Mouse (Mus musculus): ENCODE data around the gene Copz2. TPM values are rescaled to one million over a fixed set of nuclear protein-coding genes. Genes with fewer than 3 reads are reported as not detected.
A peak's percentile ranks its signal among the peaks of the same experiment; 100 is the strongest.
"Not testable (repeated sequence)": the region's sequence is repeated elsewhere in the genome, so short reads cannot be mapped to it uniquely, and the experiment has no call there.

Gene Copz2
- total RNA-seq, 1 experiment from 2014 or later: not detected

DNA sequence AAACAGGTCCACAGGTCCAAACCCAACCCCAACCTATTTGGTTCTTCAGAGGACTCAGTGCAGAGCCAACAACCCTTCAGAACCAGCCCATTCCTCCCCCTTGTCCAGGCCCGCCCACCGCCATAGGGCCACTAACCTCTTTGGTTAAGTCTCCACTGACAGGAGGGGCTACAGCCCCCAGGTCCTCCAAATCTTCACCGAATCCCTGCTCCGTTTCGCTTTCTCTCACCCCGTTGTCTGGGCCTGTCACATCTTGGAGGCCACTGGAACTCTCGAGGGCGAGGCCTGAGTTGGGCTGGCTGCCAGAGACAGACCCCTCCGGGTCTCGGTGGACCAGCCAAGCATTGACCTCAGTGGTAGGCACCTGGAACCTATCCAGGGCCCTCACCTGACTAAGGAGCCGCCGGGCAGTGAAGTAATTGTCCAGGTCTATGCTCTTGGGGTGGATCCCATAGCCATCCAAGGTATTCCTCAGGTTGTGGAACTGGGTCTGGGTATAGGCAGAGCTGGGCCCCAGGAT is 22.5 kb upstream of the Copz2 start:
- ATAC-seq (ENCODE audit: extremely low read depth, insufficient number of reproducible peaks, low FRiP score, poor library complexity, severe bottlenecking): no peak

- ATAC-seq (ENCODE audit: extremely low read depth, insufficient number of reproducible peaks, low FRiP score, poor library complexity, severe bottlenecking): no peak
Observed at GRCm38 (mm10) chr11:96827917-96828316, 21.8 kb upstream of the Copz2 start.

DNA sequence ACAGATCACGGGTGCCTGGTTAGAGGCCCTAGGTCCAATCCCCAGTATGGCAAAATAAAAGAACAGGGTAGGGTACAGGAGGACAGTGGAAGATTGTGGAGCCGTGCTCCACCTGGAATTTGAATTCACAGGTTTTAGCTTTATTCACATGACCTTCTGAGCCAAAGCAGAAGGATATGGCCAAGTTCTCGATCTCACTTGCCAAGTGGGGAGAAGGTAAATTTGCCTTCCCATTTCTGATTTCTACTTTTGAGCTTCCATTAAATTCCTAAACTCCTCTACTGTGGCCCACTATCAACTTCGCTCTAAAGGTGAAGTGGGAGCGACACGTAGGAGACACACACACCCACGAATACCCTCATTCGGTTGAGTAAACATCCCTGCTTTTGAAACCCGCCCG is 20.8 kb upstream of the Copz2 start:
- ATAC-seq (ENCODE audit: extremely low read depth, insufficient number of reproducible peaks, low FRiP score, poor library complexity, severe bottlenecking): no peak

GRCm38 (mm10) chr11:96829403-96829812 is 20.3 kb upstream of the Copz2 start:
- peak; percentile 28; the same call in 1 of the 2 replicates for ATAC-seq (ENCODE audit: extremely low read depth, insufficient number of reproducible peaks, low FRiP score, poor library complexity, severe bottlenecking)

- ATAC-seq (ENCODE audit: extremely low read depth, insufficient number of reproducible peaks, low FRiP score, poor library complexity, severe bottlenecking): peak; percentile 95
Observed at GRCm38 (mm10) chr11:96829813-96830538, 19.7 kb upstream of the Copz2 start, which contains the start of gene Nfe2l1. TSS of gene Nfe2l1 (minus strand) at chr11:96829968.

GRCm38 (mm10) chr11:96830539-96831216 is 19.0 kb upstream of the Copz2 start:
- no peak for ATAC-seq (ENCODE audit: extremely low read depth, insufficient number of reproducible peaks, low FRiP score, poor library complexity, severe bottlenecking)

DNA sequence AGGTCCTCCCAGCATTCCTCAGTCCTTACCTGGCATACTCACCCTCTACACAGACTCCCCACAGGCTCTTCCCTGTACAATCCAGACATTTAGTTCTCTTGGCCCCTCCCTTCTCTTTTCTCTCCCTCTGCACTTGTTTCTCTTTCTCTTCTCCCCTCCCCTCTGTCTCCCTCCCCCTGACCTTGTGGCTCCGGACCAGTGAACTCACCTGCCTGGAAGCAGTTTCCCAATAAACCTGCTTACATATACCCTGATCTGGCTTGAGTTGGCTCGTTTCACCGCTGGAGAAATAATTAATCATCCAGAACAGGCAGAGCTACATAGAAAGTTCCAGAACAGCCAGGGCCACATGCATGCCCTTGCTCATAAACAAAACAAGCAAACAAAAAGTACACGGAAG is 18.2 kb upstream of the Copz2 start:
- no peak for ATAC-seq (ENCODE audit: extremely low read depth, insufficient number of reproducible peaks, low FRiP score, poor library complexity, severe bottlenecking)

- no peak for ATAC-seq (ENCODE audit: extremely low read depth, insufficient number of reproducible peaks, low FRiP score, poor library complexity, severe bottlenecking)
Observed at GRCm38 (mm10) chr11:96832541-96832940, 17.1 kb upstream of the Copz2 start.

DNA sequence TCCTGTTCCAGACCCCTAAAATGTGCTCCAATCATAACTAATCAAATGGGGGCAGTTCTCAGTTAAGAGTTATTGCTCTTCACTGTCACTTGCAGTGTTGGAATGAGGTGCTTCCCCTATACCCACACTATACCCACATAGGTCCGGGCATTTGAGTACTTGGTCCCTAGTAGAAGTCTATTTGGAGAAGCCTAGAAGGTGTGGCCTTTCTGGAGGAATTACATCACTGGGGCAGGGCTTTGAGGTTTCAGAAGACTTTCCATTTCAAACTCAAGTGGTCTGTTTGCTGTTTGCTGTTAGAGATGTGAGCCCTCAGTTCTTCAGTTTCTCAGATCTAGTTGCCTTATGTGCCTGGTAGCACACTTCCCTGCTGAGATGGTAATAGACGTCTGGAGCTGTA is 16.7 kb upstream of the Copz2 start:
- no peak for ATAC-seq (ENCODE audit: extremely low read depth, insufficient number of reproducible peaks, low FRiP score, poor library complexity, severe bottlenecking)

GRCm38 (mm10) chr11:96834127-96834526 is 15.5 kb upstream of the Copz2 start:
- ATAC-seq (ENCODE audit: extremely low read depth, insufficient number of reproducible peaks, low FRiP score, poor library complexity, severe bottlenecking): no peak

DNA sequence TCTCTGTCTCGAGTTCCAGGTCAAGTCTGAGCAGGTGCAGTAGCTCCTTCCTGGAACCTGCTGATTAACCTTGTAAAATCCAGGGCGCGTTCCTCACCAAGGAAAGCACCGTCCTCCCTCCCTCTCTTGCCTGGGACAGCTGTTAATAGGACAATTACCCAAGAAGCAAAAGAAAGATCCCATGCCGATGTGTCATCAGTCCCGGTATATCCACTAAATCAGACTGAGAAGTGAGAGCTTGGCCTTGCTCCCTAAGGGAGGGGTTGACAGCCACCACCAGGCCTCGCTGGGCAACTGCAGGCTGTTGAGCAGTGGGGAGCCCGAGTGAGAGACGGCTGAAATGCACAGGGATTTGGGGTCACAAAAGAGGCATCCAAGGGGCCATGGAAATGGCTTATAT is 12.4 kb upstream of the Copz2 start:
- ATAC-seq (ENCODE audit: extremely low read depth, insufficient number of reproducible peaks, low FRiP score, poor library complexity, severe bottlenecking): 0 out of 2 replicates have a peak, but pooled peaks have one; percentile 36

DNA sequence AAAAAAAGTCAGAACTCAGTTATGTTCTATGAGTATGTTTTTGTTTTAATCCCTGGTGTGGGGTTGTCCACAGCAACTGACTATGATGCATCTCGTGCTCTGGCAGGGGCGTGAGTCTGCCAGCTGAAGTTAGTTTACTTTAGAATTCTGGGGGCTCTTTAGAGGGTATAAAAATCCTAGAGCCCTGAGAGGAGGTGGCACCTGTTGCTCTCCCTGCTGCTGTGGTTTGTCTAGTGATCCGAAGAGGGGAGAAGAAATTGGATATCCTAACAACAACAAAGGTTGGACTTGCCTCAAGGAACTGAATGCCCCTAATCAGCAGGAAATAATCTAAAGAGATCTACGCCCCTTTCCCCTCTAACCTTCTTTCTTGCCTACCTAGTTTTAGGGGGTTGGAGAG is 11.3 kb upstream of the Copz2 start:
- ATAC-seq (ENCODE audit: extremely low read depth, insufficient number of reproducible peaks, low FRiP score, poor library complexity, severe bottlenecking): no peak

DNA sequence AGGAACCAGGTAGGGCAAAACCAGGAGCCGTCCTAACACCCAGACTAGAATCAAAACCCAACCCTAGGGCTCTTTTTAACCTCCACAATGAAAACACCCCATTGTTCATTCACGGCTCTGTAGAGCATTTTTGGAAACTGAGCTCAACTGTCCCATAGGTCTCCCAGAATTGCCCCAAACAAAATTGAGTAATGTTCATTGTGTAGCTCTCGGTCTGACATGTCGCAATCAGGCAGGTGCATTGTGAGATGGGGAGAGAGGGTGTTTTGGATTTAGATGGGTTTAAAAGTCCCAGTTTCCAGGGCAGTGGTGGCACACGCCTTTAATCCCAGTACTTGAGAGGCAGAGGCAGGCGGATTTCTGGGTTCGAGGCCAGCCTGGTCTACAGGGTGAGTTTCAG is 10.2 kb upstream of the Copz2 start:
- ATAC-seq (ENCODE audit: extremely low read depth, insufficient number of reproducible peaks, low FRiP score, poor library complexity, severe bottlenecking): no peak

GRCm38 (mm10) chr11:96839877-96840276 is 9.8 kb upstream of the Copz2 start:
- no peak for ATAC-seq (ENCODE audit: extremely low read depth, insufficient number of reproducible peaks, low FRiP score, poor library complexity, severe bottlenecking)

DNA sequence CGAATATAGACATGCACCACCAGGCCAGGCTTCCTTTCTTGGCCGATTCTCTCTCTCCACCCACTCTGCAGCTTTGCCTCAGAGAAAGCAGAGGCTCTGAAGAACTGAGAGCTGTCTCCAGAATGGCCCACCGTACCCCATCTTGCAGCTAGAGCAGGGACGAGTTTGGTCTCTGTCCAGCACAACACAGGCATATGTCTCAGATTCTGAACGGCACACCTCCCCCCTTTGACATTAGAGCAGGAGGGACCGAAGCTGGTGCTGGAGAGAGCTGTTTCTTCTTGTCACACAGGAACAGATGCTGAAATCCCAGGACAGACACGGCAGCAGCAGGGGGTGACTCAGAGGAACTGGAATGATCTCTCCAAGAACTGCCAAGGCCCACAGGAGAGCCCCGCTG is 9.4 kb upstream of the Copz2 start:
- ATAC-seq (ENCODE audit: extremely low read depth, insufficient number of reproducible peaks, low FRiP score, poor library complexity, severe bottlenecking): no peak

DNA sequence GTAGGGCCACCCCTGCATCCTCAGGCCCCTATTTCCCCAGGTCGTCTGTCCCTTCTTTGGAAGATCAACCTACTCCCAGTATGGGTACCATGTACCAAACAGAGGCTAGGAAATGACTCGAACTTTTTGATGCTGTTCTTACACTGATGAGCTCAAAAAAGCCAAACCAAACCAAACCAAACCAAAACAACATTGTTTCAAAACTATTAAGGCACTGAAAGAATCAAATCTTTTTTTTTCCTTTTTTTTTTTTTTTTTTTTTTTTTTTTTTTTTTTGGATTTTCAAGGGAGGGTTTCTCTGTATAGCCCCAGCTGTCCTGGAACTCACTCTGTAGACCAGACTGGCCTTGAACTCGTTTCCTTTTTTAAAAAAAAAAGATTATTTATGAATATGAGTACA is 6.0 kb upstream of the Copz2 start:
- ATAC-seq (ENCODE audit: extremely low read depth, insufficient number of reproducible peaks, low FRiP score, poor library complexity, severe bottlenecking): no peak

GRCm38 (mm10) chr11:96847240-96847639 is 2.4 kb upstream of the Copz2 start:
- no peak for ATAC-seq (ENCODE audit: extremely low read depth, insufficient number of reproducible peaks, low FRiP score, poor library complexity, severe bottlenecking)

DNA sequence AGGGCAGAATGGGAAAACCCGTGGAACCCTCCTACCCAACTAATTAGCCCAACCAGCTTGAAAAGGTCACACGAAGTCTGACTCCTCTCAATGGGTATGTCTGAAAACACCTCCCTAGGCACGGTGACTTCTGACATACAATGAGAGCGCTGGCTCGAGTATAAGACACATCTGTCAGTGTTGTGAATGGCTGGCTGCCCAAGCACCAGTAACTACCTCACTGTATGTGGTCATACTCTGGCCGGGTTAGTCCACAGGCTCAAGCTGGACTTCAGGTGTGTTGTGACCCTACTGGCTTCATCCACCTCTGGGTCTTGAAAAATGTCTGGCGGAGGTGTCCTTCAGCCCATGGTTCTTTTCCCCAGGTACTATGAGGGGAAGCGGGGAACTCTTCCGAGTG is 976 bp upstream of the Copz2 start:
- no peak for ATAC-seq (ENCODE audit: extremely low read depth, insufficient number of reproducible peaks, low FRiP score, poor library complexity, severe bottlenecking)

DNA sequence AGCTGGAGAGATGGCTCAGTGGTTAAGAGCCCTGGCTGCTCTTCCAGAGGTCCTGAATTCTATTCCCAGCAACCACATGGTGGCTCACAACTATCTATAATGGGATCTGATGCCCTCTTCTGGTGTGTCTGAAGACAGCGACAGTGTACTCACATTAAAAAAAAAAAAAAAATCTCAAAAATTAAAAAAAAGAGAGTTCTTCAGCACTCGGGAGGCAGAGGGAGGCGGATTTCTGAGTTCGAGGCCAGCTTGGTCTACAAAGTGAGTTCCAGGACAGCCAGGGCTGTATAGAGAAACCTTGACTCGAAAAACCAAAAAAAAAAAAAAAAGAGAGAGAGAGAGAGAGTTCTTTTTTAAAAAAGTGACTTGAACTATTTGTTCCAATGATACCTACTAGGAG is 525 bp upstream of the Copz2 start:
- not testable (repeated sequence) for ATAC-seq (ENCODE audit: extremely low read depth, insufficient number of reproducible peaks, low FRiP score, poor library complexity, severe bottlenecking)

GRCm38 (mm10) chr11:96857446-96857845 is 7.8 kb downstream of the Copz2 start:
- ATAC-seq (ENCODE audit: extremely low read depth, insufficient number of reproducible peaks, low FRiP score, poor library complexity, severe bottlenecking): no peak

Data from neutrophil, adult 5-6 weeks (primary cell).